ENCODE assay signal across 15 mouse cellular contexts in genomic region chr1:127899401-127899800, GRCm38 (mm10). TPM values are rescaled to one million over a fixed set of nuclear protein-coding genes. Genes with fewer than 3 reads are reported as not detected.
"Had no signal": no experiment of that assay in that cellular context is flagged by ENCODE, and none has a peak within 500 bp of the region (broad histone marks: within the 10 kb centered on the region; RNA-seq: fewer than 3 reads in every experiment).

No protein-coding gene starts in this region.

- H3K27me3 ChIP-seq: lung, embryonic 15.5 days; midbrain, embryonic 13.5 days; midbrain, embryonic 15.5 days; neural tube, embryonic 12.5 days; stomach, embryonic 15.5 days had no signal

- H3K4me2 ChIP-seq: lung, embryonic 15.5 days; midbrain, embryonic 13.5 days; midbrain, embryonic 15.5 days; neural tube, embryonic 12.5 days; stomach, embryonic 15.5 days had no signal

- H3K9me3 ChIP-seq: lung, embryonic 15.5 days; midbrain, embryonic 10.5 days; midbrain, embryonic 13.5 days; midbrain, embryonic 15.5 days; neural tube, embryonic 12.5 days; stomach, embryonic 15.5 days had no signal

- H3K4me1 ChIP-seq: lung, embryonic 15.5 days; midbrain, embryonic 13.5 days; midbrain, embryonic 15.5 days; neural tube, embryonic 12.5 days; stomach, embryonic 15.5 days had no signal

- DNase-seq: lung, adult 2 months; lung, postnatal 10 days; lung, postnatal 36 days; right cerebral cortex, postnatal 14 days; thymus, adult 2 months; thymus, postnatal 25 days; thymus, postnatal 4 days had no signal

- H3K36me3 ChIP-seq: lung, embryonic 15.5 days; midbrain, embryonic 15.5 days; stomach, embryonic 15.5 days had no signal

- H3K4me3 ChIP-seq: lung, embryonic 15.5 days; midbrain, embryonic 10.5 days; midbrain, embryonic 13.5 days; midbrain, embryonic 15.5 days; neural tube, embryonic 12.5 days; stomach, embryonic 15.5 days had no signal

- H3K9ac ChIP-seq: lung, embryonic 15.5 days; midbrain, embryonic 13.5 days; midbrain, embryonic 15.5 days; neural tube, embryonic 12.5 days; stomach, embryonic 15.5 days had no signal

- ATAC-seq: midbrain, embryonic 13.5 days; midbrain, embryonic 15.5 days had no signal

- H3K27ac ChIP-seq: lung, embryonic 15.5 days; midbrain, embryonic 10.5 days; midbrain, embryonic 13.5 days; midbrain, embryonic 15.5 days; neural tube, embryonic 12.5 days; stomach, embryonic 15.5 days; stomach, postnatal 0 days had no signal

RNA-seq across cellular contexts. Expression of gene Map3k19, which starts 44.6 kb away (rescaled TPM):
- polyA plus RNA-seq: liver, embryonic 16.5 days; neural tube, embryonic 12.5 days; stomach, embryonic 15.5 days; stomach, postnatal 0 days had no signal
